Mouse (Mus musculus): ENCODE results near the gene Zbed6.

DNA sequence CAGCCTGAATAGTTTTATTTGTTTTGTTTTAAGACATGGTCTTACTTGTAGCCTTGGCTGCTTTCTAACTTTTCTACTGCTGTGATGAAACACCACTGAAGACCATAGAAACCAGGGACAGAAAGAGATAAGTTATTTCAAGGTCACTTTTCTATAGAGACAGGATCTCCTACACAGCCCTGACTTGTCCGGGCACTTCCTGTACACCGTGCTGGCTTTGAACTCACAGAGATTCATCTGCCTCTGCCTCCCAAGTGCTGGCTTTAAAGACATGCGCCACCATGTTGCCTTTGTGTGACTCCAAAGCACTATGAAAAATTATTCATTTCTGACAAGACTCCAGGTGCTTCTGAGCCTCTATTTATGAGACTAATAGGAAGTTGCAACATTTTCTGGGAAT, 10.6 kb upstream of the Zbed6 start:
- TF ChIP-seq CTCF (IDR thresholded peaks at IDR 0.05) (no peak), EP300 (IDR thresholded peaks at IDR 0.05) (no peak)

All from lung, postnatal 0 days (tissue).